Mouse (Mus musculus): ENCODE results near the gene Apom.

The Apom gene

DNA sequence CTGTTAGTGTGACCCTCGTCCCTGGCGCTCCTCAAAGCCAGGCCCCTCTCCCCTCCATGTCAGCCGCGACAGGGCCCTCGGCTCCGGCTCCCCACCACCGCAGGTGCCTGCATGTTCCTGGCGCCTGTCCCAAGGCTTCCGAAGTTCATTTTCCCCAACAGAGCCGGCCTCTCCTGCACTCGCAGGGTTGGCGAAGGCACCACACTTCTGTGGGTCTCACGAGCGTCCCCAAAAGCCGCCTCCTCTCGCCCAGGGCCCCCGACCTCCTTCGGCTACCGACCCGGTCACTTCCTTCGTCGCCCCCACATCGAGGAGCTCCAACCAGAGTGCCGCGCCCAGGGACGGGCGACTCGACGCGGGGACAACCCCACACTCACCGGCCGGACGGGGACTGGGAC is 11.1 kb downstream of the Apom start:
- H3K9me3 ChIP-seq (ENCODE audit: low read length): no peaks in the 10 kb centered on the region

DNA sequence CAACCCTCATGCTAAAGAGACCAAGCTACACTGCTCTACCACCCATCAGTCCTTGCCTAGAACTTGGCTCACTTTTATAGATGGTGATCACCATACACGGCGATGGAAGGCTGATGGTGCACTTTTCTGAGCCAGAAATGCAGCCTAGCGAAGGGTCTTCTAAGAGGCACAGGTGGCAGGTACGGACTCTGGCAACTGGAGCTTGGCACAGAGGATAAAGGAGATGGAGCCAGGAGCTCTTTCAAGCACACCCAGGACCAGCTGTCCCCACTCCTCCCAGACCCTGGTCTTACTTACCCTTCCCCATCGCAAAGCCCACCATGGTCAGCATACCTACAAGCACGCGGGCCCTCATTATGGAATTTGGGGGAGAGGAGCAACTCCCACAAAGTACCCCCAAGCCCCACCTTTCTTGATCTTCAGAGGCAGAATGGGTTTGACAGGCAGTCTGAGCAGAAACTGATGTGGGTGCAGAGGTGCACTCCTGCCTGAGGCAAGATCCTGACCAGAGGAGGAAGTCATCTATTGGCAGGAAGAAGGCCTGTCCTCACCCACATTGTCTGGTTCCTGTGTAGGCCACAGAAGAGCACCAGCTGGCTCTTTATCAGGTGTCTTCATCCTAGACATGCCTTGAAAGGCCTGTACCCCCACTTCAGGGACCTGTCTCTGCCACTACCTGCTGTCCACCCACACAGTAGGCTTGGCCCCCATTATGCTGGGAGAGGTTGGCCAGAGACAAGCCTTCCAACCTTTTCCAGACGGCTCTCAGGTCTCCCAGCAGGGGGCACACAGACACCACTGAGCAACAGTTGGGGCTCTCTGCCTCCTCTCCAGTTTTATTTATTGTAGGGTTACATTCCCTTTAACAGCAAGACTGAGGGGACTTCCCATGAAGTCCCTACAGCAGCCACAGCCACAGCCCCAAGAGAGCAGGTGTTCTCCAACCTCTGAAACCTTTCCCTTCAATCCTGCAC is 16.5 kb downstream of the Apom start, which contains the start of gene Ly6g5b:
Gene Ly6g5b (minus strand): TSS at position 383 of the 974 bp plus-strand sequence.
- H3K4me3 ChIP-seq (replicated peaks; ENCODE audit: low read length): no peak within 1 kb of the TSS
- H3K27me3 ChIP-seq (ENCODE audit: insufficient read depth, low read length): no peaks in the 10 kb centered on the region
- TF ChIP-seq POU5F1 (IDR thresholded peaks at IDR 0.05; ENCODE audit: borderline replicate concordance, low read length) (no peak), NANOG (IDR thresholded peaks at IDR 0.05; ENCODE audit: borderline replicate concordance, low read length) (no peak), CTCF (conservative IDR thresholded peaks at IDR 0.05; ENCODE audit: low read length) (no peak)
- peaks cover 62% of the 10 kb centered on the region for H3K36me3 ChIP-seq (ENCODE audit: insufficient read depth, low read length)
- peaks cover 61% of the 10 kb centered on the region for H3K4me1 ChIP-seq (replicated peaks; ENCODE audit: low read depth, low read length)
- no peaks in the 10 kb centered on the region for H3K9me3 ChIP-seq (ENCODE audit: low read length)

More for the DNA sequence above, 11.1 kb downstream of the Apom start:
- Histone ChIP-seq H3K4me1 (replicated peaks; ENCODE audit: low read depth, low read length) (peaks cover 60% of the 10 kb centered on the region), H3K4me3 (replicated peaks; ENCODE audit: low read length) (peak overlapping the region; percentile 98), H3K27me3 (ENCODE audit: insufficient read depth, low read length) (no peaks in the 10 kb centered on the region), H3K36me3 (ENCODE audit: insufficient read depth, low read length) (peaks cover 68% of the 10 kb centered on the region)
- TF ChIP-seq POU5F1 (IDR thresholded peaks at IDR 0.05; ENCODE audit: borderline replicate concordance, low read length) (no peak), NANOG (IDR thresholded peaks at IDR 0.05; ENCODE audit: borderline replicate concordance, low read length) (no peak), CTCF (conservative IDR thresholded peaks at IDR 0.05; ENCODE audit: low read length) (no peak)

DNA sequence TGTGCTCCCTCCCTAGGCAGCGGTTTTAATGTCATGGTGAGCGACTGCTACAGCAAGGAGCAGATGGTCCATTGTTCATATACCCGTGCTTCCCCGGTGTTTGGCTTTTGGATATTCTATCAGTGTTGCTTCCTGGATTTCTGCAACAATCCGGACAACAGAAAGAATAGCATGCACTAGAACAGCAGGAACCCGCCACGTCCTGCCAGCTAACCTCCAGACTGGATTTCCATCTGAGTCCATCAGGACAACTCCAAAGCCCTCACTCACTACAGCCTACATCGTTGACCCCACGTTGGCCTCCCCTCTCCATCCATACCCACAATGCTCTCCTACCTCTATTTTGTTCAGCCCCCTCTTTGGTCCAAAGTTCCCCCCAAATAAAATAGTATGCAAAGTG is 20.1 kb downstream of the Apom start:
- no peak for TF ChIP-seq POU5F1 (IDR thresholded peaks at IDR 0.05; ENCODE audit: borderline replicate concordance, low read length)
- no peak for TF ChIP-seq CTCF (conservative IDR thresholded peaks at IDR 0.05; ENCODE audit: low read length)
- TF ChIP-seq NANOG (IDR thresholded peaks at IDR 0.05; ENCODE audit: borderline replicate concordance, low read length): no peak

DNA sequence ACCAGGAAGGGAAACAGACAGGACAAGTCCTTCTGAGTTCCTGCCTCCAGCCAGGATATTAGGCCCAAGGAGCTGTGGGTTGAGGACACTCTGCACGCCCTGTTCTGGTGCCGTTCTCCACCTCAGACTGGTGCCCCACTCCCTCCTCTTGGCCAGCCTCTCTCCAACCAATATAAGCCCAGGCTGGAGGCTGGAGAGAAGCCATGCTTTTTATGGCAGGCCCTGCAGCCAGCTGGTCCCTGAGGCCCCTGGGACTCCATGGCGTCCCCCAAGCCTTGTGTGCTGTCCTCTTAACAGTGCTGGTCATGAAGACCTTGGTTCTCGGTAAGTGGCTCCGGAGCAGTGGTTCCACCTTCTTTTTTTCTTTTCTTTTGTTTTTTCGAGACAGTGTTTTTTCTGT is 23.8 kb downstream of the Apom start, which contains the start of gene Ly6g5c:
Gene Ly6g5c (plus strand): TSS at position 183 of the 400 bp plus-strand sequence.
- no peak for TF ChIP-seq CTCF (conservative IDR thresholded peaks at IDR 0.05; ENCODE audit: low read length)
- no peak for TF ChIP-seq NANOG (IDR thresholded peaks at IDR 0.05; ENCODE audit: borderline replicate concordance, low read length)
- TF ChIP-seq POU5F1 (IDR thresholded peaks at IDR 0.05; ENCODE audit: borderline replicate concordance, low read length): no peak

More for the DNA sequence above, 20.1 kb downstream of the Apom start:
- Histone ChIP-seq H3K27me3 (ENCODE audit: insufficient read depth, low read length) (no peaks in the 10 kb centered on the region), H3K9me3 (ENCODE audit: low read length) (no peaks in the 10 kb centered on the region), H3K4me3 (replicated peaks; ENCODE audit: low read length) (no peak overlapping the region), H3K4me1 (replicated peaks; ENCODE audit: low read depth, low read length) (peaks cover 47% of the 10 kb centered on the region), H3K36me3 (ENCODE audit: insufficient read depth, low read length) (peaks cover 29% of the 10 kb centered on the region)

DNA sequence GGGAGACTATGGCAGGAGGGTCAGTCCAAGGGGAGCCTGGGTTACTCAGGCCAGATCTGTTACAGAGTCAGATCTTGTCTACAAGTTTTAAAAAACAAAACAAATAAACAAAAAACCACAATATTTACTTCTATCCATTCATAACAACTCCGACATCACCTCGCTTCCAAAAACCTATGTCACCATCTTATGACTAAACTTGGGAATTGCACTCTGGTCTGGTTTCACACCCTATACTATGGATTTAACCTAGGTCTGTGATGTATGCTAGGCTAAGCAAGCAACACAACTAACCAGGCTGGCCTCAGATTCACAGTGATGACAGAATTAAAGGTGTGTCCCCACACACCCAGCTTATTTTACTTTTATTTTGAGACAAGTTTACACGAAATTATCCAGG is 25.3 kb downstream of the Apom start:
- TF ChIP-seq NANOG (IDR thresholded peaks at IDR 0.05; ENCODE audit: borderline replicate concordance, low read length) (no peak), CTCF (conservative IDR thresholded peaks at IDR 0.05; ENCODE audit: low read length) (no peak), POU5F1 (IDR thresholded peaks at IDR 0.05; ENCODE audit: borderline replicate concordance, low read length) (no peak)
- peaks cover 24% of the 10 kb centered on the region for H3K36me3 ChIP-seq (ENCODE audit: insufficient read depth, low read length)

More for the DNA sequence above, 23.8 kb downstream of the Apom start, which contains the start of gene Ly6g5c:
- Histone ChIP-seq H3K9me3 (ENCODE audit: low read length) (no peaks in the 10 kb centered on the region), H3K4me3 (replicated peaks; ENCODE audit: low read length) (no peak within 1 kb of the TSS), H3K36me3 (ENCODE audit: insufficient read depth, low read length) (peaks cover 9% of the 10 kb centered on the region), H3K4me1 (replicated peaks; ENCODE audit: low read depth, low read length) (peaks cover 46% of the 10 kb centered on the region), H3K27me3 (ENCODE audit: insufficient read depth, low read length) (no peaks in the 10 kb centered on the region)

DNA sequence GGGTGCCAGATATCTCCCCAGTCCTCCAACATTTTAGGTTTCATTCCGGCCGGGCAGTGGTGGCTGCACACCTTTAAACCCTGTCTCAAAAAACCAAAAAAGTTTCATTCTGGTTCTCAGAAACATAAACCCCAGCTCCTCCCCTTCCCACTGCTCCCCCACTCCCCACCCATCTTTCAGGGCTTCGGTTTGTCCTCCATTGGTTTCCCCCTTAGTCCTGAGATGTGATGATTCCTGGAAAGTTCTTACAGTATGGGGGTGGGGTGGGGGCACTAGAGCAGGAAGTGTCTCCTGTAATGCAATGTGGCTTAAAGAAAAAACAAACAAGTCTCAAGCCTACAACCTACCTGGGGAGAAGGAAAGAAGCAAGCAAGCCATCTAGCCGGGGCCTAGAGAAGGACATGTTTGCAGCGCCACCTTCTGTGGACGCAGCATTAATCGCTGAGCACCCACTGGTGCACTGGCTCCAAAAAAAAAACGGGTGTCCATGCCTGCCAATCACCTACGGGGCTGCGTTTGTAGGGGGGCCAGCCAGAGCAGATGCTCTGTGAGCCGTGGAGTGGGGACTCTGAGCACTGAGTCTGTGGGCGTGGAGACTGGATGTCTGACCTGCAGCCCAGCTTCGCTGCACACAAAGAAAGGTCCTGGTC is 26.0 kb downstream of the Apom start:
- Histone ChIP-seq H3K9me3 (ENCODE audit: low read length) (no peaks in the 10 kb centered on the region), H3K4me3 (replicated peaks; ENCODE audit: low read length) (no peak overlapping the region), H3K4me1 (replicated peaks; ENCODE audit: low read depth, low read length) (peaks cover 44% of the 10 kb centered on the region), H3K36me3 (ENCODE audit: insufficient read depth, low read length) (peaks cover 31% of the 10 kb centered on the region), H3K27me3 (ENCODE audit: insufficient read depth, low read length) (no peaks in the 10 kb centered on the region)
- TF ChIP-seq CTCF (conservative IDR thresholded peaks at IDR 0.05; ENCODE audit: low read length) (no peak; the same call in 1 of the 2 replicates), NANOG (IDR thresholded peaks at IDR 0.05; ENCODE audit: borderline replicate concordance, low read length) (no peak), POU5F1 (IDR thresholded peaks at IDR 0.05; ENCODE audit: borderline replicate concordance, low read length) (no peak)

More for the DNA sequence above, 25.3 kb downstream of the Apom start:
- peaks cover 44% of the 10 kb centered on the region for H3K4me1 ChIP-seq (replicated peaks; ENCODE audit: low read depth, low read length)
- H3K9me3 ChIP-seq (ENCODE audit: low read length): no peaks in the 10 kb centered on the region
- H3K4me3 ChIP-seq (replicated peaks; ENCODE audit: low read length): no peak overlapping the region
- H3K27me3 ChIP-seq (ENCODE audit: insufficient read depth, low read length): no peaks in the 10 kb centered on the region

DNA sequence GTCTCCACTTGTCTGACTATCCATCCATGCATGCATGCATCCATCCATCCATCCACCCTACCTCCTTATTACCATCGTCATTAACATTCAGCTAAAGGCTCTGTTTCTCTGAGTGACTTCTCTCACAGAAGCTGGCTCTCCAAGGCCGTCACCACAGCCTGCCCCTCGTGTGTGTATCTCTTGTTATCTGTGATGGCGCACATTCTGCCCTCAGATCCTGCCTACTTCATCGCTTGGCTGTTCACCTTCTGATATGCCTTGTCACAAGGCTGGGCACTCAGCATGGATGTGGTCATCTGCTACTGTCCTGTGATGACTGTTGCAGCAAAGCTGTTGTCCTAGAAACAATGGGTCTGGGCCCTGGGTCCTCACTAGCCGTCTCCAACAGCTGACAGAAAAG is 27.1 kb downstream of the Apom start:
- peaks cover 50% of the 10 kb centered on the region for H3K4me1 ChIP-seq (replicated peaks; ENCODE audit: low read depth, low read length)
- H3K4me3 ChIP-seq (replicated peaks; ENCODE audit: low read length): no peak overlapping the region
- H3K9me3 ChIP-seq (ENCODE audit: low read length): no peaks in the 10 kb centered on the region
- peaks cover 40% of the 10 kb centered on the region for H3K36me3 ChIP-seq (ENCODE audit: insufficient read depth, low read length)
- TF ChIP-seq CTCF (conservative IDR thresholded peaks at IDR 0.05; ENCODE audit: low read length) (no peak), POU5F1 (IDR thresholded peaks at IDR 0.05; ENCODE audit: borderline replicate concordance, low read length) (no peak), NANOG (IDR thresholded peaks at IDR 0.05; ENCODE audit: borderline replicate concordance, low read length) (no peak)
- H3K27me3 ChIP-seq (ENCODE audit: insufficient read depth, low read length): no peaks in the 10 kb centered on the region

DNA sequence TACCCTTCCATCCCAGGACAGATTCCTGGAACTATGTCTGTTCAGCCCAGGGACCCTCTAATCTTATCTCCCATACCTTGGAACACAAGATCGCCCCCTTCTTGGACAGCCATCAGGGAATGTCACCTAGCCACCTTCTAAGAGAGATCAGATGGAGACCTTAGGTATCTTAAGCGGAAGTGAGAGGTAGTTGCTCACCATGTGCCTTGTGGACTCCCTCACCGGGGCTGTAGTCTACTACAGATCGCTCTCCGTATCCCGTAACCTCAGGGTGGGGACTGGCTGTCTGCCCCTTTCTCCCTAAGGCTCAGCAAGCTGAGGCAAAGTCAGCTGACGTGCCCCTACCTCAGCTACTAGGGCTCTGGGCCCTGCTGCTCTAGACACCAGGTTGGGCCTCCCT is 27.8 kb downstream of the Apom start:
- TF ChIP-seq CTCF (conservative IDR thresholded peaks at IDR 0.05; ENCODE audit: low read length): no peak
- no peak for TF ChIP-seq POU5F1 (IDR thresholded peaks at IDR 0.05; ENCODE audit: borderline replicate concordance, low read length)
- TF ChIP-seq NANOG (IDR thresholded peaks at IDR 0.05; ENCODE audit: borderline replicate concordance, low read length): no peak
- no peaks in the 10 kb centered on the region for H3K9me3 ChIP-seq (ENCODE audit: low read length)

More for the DNA sequence above, 27.8 kb downstream of the Apom start:
- peaks cover 45% of the 10 kb centered on the region for H3K36me3 ChIP-seq (ENCODE audit: insufficient read depth, low read length)
- no peaks in the 10 kb centered on the region for H3K27me3 ChIP-seq (ENCODE audit: insufficient read depth, low read length)
- H3K4me1 ChIP-seq (replicated peaks; ENCODE audit: low read depth, low read length): peaks cover 55% of the 10 kb centered on the region
- H3K4me3 ChIP-seq (replicated peaks; ENCODE audit: low read length): no peak overlapping the region
